Mouse (Mus musculus) bone marrow, adult 2 months (tissue): ENCODE results near the gene Plcl2. TPM values are rescaled to one million over a fixed set of nuclear protein-coding genes. Genes with fewer than 3 reads are reported as not detected.
"Not testable (repeated sequence)": the region's sequence is repeated elsewhere in the genome, so short reads cannot be mapped to it uniquely, and the experiment has no call there.

Experiments
- H3K27ac ChIP-seq: fragments of 200-500 bp; 2 replicates; pipeline ENCODE4 v1.5.1; 2012; ENCODE audit warnings: low read depth, mild to moderate bottlenecking, control low read depth, inconsistent platforms, low read length; ENCODE audit not compliant: control insufficient read depth, poor library complexity, insufficient read depth
- H3K4me1 ChIP-seq: fragments of 200-500 bp; 2 replicates; pipeline ENCODE4 v1.6.1; 2011; ENCODE audit warnings: low read length; ENCODE audit not compliant: control insufficient read depth, insufficient read depth
- H3K4me3 ChIP-seq: fragments of 200-500 bp; replicated peaks from 2 replicates; pipeline ENCODE3; 2011; ENCODE audit warnings: mild to moderate bottlenecking, low read depth, low read length, control low read depth; ENCODE audit not compliant: control insufficient read depth
- CTCF ChIP-seq: fragments of 200-500 bp; IDR thresholded peaks from 2 replicates; pipeline ENCODE4 v1.5.1; 2011; ENCODE audit warnings: low read length, control low read depth; ENCODE audit not compliant: control insufficient read depth, insufficient read depth
- POLR2A ChIP-seq: fragments of 200-500 bp; IDR thresholded peaks from 2 replicates; pipeline ENCODE4 v1.6.1; 2011; ENCODE audit warnings: low read depth, mild to moderate bottlenecking, control low read depth, low read length, borderline replicate concordance; ENCODE audit not compliant: control insufficient read depth
- WGBS: fragments of 180-500 bp; shearing (Covaris S2); methylation state at CpG from one replicate; pipeline ENCODE4 v1.1.7; 2018; 5-methylcytosine and 5-hydroxymethylcytosine counted together
- polyA plus RNA-seq: library from polyadenylated mRNA; stranded (reverse); fragments of >200 nt; gene quantifications from 2 replicates; pipeline ENCODE4 v1.2.4, GENCODE M21; 2011; ENCODE audit warnings: low replicate concordance; ENCODE audit not compliant: missing spikeins, insufficient read depth, insufficient read length

Gene Plcl2
- polyA plus RNA-seq, 1 experiment: 33.4 TPM

DNA sequence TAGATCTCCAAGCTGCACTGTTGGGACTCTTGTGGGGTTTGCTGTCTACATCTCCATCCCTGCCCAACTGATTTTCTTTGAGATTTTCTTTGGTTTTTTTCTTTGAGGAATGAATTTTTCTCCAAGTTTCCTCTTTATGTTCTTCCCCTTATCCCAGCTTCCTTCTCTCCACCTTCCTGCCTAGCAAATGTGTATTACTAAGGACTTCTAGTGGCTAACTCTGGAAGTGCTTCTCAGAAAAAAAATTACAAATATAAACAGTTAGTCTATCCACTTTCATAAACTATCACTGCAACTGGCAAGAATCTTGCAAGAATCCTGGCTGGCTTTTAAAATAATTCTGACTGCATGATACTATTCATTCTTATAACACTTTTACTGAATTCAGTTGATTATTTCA is 119.5 kb downstream of the Plcl2 start:
- Histone ChIP-seq H3K27ac (no peak overlapping the region), H3K4me1 (no peaks in the 10 kb centered on the region), H3K4me3 (no peak overlapping the region)
- TF ChIP-seq POLR2A (no peak), CTCF (no peak)

- not testable (repeated sequence) for H3K27ac ChIP-seq, H3K4me3 ChIP-seq, H3K4me1 ChIP-seq
Measured at GRCm38 (mm10) chr17:50630992-50631391, 121.8 kb downstream of the Plcl2 start.

- TF ChIP-seq POLR2A: no peak
- TF ChIP-seq CTCF: no peak
- Histone ChIP-seq H3K4me1 (no peaks in the 10 kb centered on the region), H3K4me3 (no peak overlapping the region), H3K27ac (no peak overlapping the region)
- 83% methylated on average over 7 of the region's 7 CpGs for WGBS
Measured at GRCm38 (mm10) chr17:50634008-50634871, 125.0 kb downstream of the Plcl2 start.

GRCm38 (mm10) chr17:50635961-50636585 is 126.9 kb downstream of the Plcl2 start:
- H3K27ac ChIP-seq: no peak overlapping the region
- 90% methylated on average over 8 of the region's 8 CpGs for WGBS
- no peak overlapping the region for H3K4me3 ChIP-seq

GRCm38 (mm10) chr17:50638791-50639190 is 129.6 kb downstream of the Plcl2 start:
- WGBS: 93% methylated on average over 3 of the region's 3 CpGs
- Histone ChIP-seq H3K4me3 (no peak overlapping the region), H3K27ac (no peak overlapping the region), H3K4me1 (no peaks in the 10 kb centered on the region)
- TF ChIP-seq POLR2A (no peak), CTCF (no peak)

More at GRCm38 (mm10) chr17:50635961-50636585, 126.9 kb downstream of the Plcl2 start:
- no peak for TF ChIP-seq CTCF
- TF ChIP-seq POLR2A: no peak
- no peaks in the 10 kb centered on the region for H3K4me1 ChIP-seq

- TF ChIP-seq CTCF (no peak), POLR2A (no peak)
- Histone ChIP-seq H3K4me3 (no peak overlapping the region), H3K27ac (no peak overlapping the region), H3K4me1 (no peaks in the 10 kb centered on the region)
- 92% methylated on average over 2 of the region's 2 CpGs for WGBS
Measured at GRCm38 (mm10) chr17:50641076-50641610, 131.9 kb downstream of the Plcl2 start.

DNA sequence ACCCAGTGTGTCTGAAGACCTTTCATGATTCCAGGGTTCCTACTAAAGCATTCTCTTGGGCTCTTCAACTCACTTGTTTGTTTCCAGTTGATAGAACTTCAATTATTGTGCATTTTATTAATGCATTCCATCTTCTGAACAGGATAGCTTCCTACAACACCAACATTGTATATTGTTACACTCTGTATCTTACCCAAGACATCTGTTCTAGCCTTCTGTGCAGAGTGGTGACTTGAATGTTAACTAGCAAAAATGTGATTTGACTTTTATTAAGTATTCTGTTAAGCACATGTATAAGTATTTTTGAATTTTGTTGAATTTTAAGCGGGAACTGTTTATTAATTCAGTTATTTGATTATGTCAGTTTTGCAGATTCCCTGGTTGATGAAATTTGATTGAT is 132.7 kb downstream of the Plcl2 start:
- TF ChIP-seq CTCF: no peak
- no peak for TF ChIP-seq POLR2A
- no peaks in the 10 kb centered on the region for H3K4me1 ChIP-seq
- WGBS: 93% methylated on average over 1 of the region's 1 CpGs

GRCm38 (mm10) chr17:50643356-50643755 is 134.2 kb downstream of the Plcl2 start:
- 72% methylated on average over 6 of the region's 6 CpGs for WGBS
- Histone ChIP-seq H3K4me3 (no peak overlapping the region), H3K4me1 (no peaks in the 10 kb centered on the region), H3K27ac (no peak overlapping the region)
- TF ChIP-seq CTCF: no peak
- no peak for TF ChIP-seq POLR2A

More for the DNA sequence above, 132.7 kb downstream of the Plcl2 start:
- no peak overlapping the region for H3K4me3 ChIP-seq
- no peak overlapping the region for H3K27ac ChIP-seq
